21 mouse cellular contexts compared by ENCODE assay signal in genomic region chr4:147934134-147934533, GRCm38 (mm10). TPM values are rescaled to one million over a fixed set of nuclear protein-coding genes. Genes with fewer than 3 reads are reported as not detected.
DNase-seq lines count a peak whose midpoint lies in the region; ATAC-seq and TF ChIP-seq lines count a peak whose summit lies in the region.
"Had no signal": no experiment of that assay in that cellular context is flagged by ENCODE, and none has a peak within 500 bp of the region (broad histone marks: within the 10 kb centered on the region; RNA-seq: fewer than 3 reads in every experiment).

No protein-coding gene starts in this region.

- H3K4me3 ChIP-seq in heart, embryonic 10.5 days: no peak overlapping the region
- no peak overlapping the region for H3K4me3 ChIP-seq in kidney, postnatal 0 days (replicated peaks; ENCODE audit: low read depth, low read length)
- no peak overlapping the region for H3K4me3 ChIP-seq in embryonic facial prominence, embryonic 15.5 days (replicated peaks)
- H3K4me3 ChIP-seq in limb, embryonic 11.5 days (ENCODE audit: low read depth, low read length): no peak overlapping the region
- H3K4me3 ChIP-seq: erythroblast, embryonic 14.5 days; forebrain, embryonic 15.5 days; hindbrain, embryonic 13.5 days; midbrain, embryonic 15.5 days had no signal

- 44% methylated on average over 3 of the region's 3 CpGs for WGBS in heart, embryonic 10.5 days
- WGBS in kidney, postnatal 0 days: 39% methylated on average over 3 of the region's 3 CpGs
- 36% methylated on average over 3 of the region's 3 CpGs for WGBS in embryonic facial prominence, embryonic 15.5 days
- WGBS in limb, embryonic 11.5 days: 45% methylated on average over 3 of the region's 3 CpGs

- ATAC-seq in kidney, postnatal 0 days (replicated peaks; ENCODE audit: low FRiP score, low read depth): no peak
- ATAC-seq in embryonic facial prominence, embryonic 15.5 days (ENCODE audit: insufficient number of reproducible peaks, low FRiP score, low TSS enrichment, low read depth): no peak
- ATAC-seq in limb, embryonic 11.5 days (ENCODE audit: insufficient number of reproducible peaks, low FRiP score, low TSS enrichment, low read depth): no peak
- ATAC-seq: forebrain, embryonic 15.5 days; intestine, embryonic 16.5 days; midbrain, embryonic 15.5 days had no signal

- H3K9me3 ChIP-seq in heart, embryonic 10.5 days: no peaks in the 10 kb centered on the region
- no peaks in the 10 kb centered on the region for H3K9me3 ChIP-seq in kidney, postnatal 0 days (replicated peaks; ENCODE audit: low read length)
- H3K9me3 ChIP-seq in embryonic facial prominence, embryonic 15.5 days (replicated peaks): no peaks in the 10 kb centered on the region
- H3K9me3 ChIP-seq in limb, embryonic 11.5 days (ENCODE audit: control insufficient read depth, low read length): no peaks in the 10 kb centered on the region
- H3K9me3 ChIP-seq: forebrain, embryonic 15.5 days; hindbrain, embryonic 13.5 days; midbrain, embryonic 15.5 days had no signal

- H3K4me2 ChIP-seq in kidney, postnatal 0 days (ENCODE audit: low read length): peak overlapping the region; percentile 2; the same call in 1 of the 2 replicates
- peak overlapping the region; percentile 6; the same call in 1 of the 2 replicates for H3K4me2 ChIP-seq in embryonic facial prominence, embryonic 15.5 days (replicated peaks)
- no peak overlapping the region for H3K4me2 ChIP-seq in limb, embryonic 11.5 days (ENCODE audit: low read depth, severe bottlenecking)
- H3K4me2 ChIP-seq: forebrain, embryonic 15.5 days; hindbrain, embryonic 13.5 days; lung, embryonic 14.5 days; midbrain, embryonic 15.5 days had no signal

- peaks cover 41% of the 10 kb centered on the region for H3K4me1 ChIP-seq in heart, embryonic 10.5 days
- peaks cover 23% of the 10 kb centered on the region; the same call in 1 of the 2 replicates for H3K4me1 ChIP-seq in kidney, postnatal 0 days (replicated peaks; ENCODE audit: insufficient read depth, low read length)
- H3K4me1 ChIP-seq in embryonic facial prominence, embryonic 15.5 days: peaks cover 64% of the 10 kb centered on the region
- peaks cover 14% of the 10 kb centered on the region for H3K4me1 ChIP-seq in limb, embryonic 11.5 days (ENCODE audit: control insufficient read depth, insufficient read depth, low read length)

- peak; percentile 97 for DNase-seq in heart, adult 11 months
- no peak for DNase-seq in heart, embryonic 10.5 days (ENCODE audit: low spot score)
- DNase-seq in kidney, postnatal 0 days (ENCODE audit: low spot score): no peak
- no peak for DNase-seq in kidney, adult 11 months
- DNase-seq in limb, embryonic 11.5 days (ENCODE audit: low spot score): no peak
- no peak for DNase-seq in thymus, postnatal 14 days
- no peak for DNase-seq in thymus, adult 18-20 months
- DNase-seq: cerebellum, postnatal 10 days; embryo, embryonic 11 days; left cerebral cortex, postnatal 4 days; lung, embryonic 14.5 days had no signal

- no peak overlapping the region for H3K27ac ChIP-seq in heart, embryonic 10.5 days
- H3K27ac ChIP-seq in kidney, postnatal 0 days: peak overlapping the region; percentile 25; the same call in 1 of the 2 replicates
- H3K27ac ChIP-seq in embryonic facial prominence, embryonic 15.5 days (replicated peaks): no peak overlapping the region
- no peak overlapping the region for H3K27ac ChIP-seq in limb, embryonic 11.5 days (replicated peaks; ENCODE audit: low read depth, low read length)
- H3K27ac ChIP-seq: forebrain, embryonic 15.5 days; hindbrain, embryonic 13.5 days; midbrain, embryonic 15.5 days had no signal

- H3K27me3 ChIP-seq in heart, embryonic 10.5 days (ENCODE audit: insufficient read depth, poor library complexity, severe bottlenecking): 0 out of 2 replicates have a peak, but pooled peaks cover 4% of the 10 kb centered on the region
- H3K27me3 ChIP-seq in kidney, postnatal 0 days (ENCODE audit: insufficient read depth, low read length): no peaks in the 10 kb centered on the region
- no peaks in the 10 kb centered on the region for H3K27me3 ChIP-seq in embryonic facial prominence, embryonic 15.5 days
- no peaks in the 10 kb centered on the region for H3K27me3 ChIP-seq in limb, embryonic 11.5 days (ENCODE audit: control insufficient read depth, insufficient read depth, low read length)
- H3K27me3 ChIP-seq: forebrain, embryonic 15.5 days; midbrain, embryonic 15.5 days had no signal

- no peak for TF ChIP-seq CTCF in kidney, postnatal 0 days (IDR thresholded peaks at IDR 0.05; ENCODE audit: low read depth)

- H3K9ac ChIP-seq in kidney, postnatal 0 days (ENCODE audit: low read depth, low read length): peak overlapping the region; percentile 32; the same call in 1 of the 2 replicates
- no peak overlapping the region for H3K9ac ChIP-seq in embryonic facial prominence, embryonic 15.5 days
- H3K9ac ChIP-seq in limb, embryonic 11.5 days (ENCODE audit: low read length): 0 out of 2 replicates have a peak overlapping the region, but pooled peaks have one; percentile 17
- H3K9ac ChIP-seq: forebrain, embryonic 15.5 days; hindbrain, embryonic 13.5 days; lung, embryonic 14.5 days; midbrain, embryonic 15.5 days had no signal

- H3K36me3 ChIP-seq in heart, embryonic 10.5 days: peaks cover 30% of the 10 kb centered on the region
- H3K36me3 ChIP-seq in kidney, postnatal 0 days (ENCODE audit: insufficient read depth, low read length): no peaks in the 10 kb centered on the region
- peaks cover 30% of the 10 kb centered on the region for H3K36me3 ChIP-seq in embryonic facial prominence, embryonic 15.5 days
- no peaks in the 10 kb centered on the region for H3K36me3 ChIP-seq in limb, embryonic 11.5 days (ENCODE audit: control insufficient read depth, insufficient read depth, low read length)
- H3K36me3 ChIP-seq: forebrain, embryonic 15.5 days; hindbrain, embryonic 13.5 days; midbrain, embryonic 15.5 days had no signal

RNA-seq across cellular contexts. Expression of gene Plod1, which starts 2.4 kb away (rescaled TPM):
- polyA plus RNA-seq in heart, embryonic 10.5 days (2016; fragmentation: Nextera tagmentation; extraction: Ambion mirVana): 40.8 and 44.9 TPM in 2 replicates
- 38.1 and 38.2 TPM in 2 replicates for polyA plus RNA-seq in kidney, postnatal 0 days (2015; fragmentation: Nextera tagmentation; extraction: Ambion mirVana)
- polyA plus RNA-seq in embryonic facial prominence, embryonic 15.5 days (2015; fragmentation: Nextera tagmentation; extraction: Ambion mirVana): 92.0 and 93.3 TPM in 2 replicates
- polyA plus RNA-seq in limb, embryonic 11.5 days (2014; fragmentation: Nextera tagmentation; extraction: Ambion mirVana): 39.0 and 40.9 TPM in 2 replicates

RNA-seq across cellular contexts. Expression of gene 2510039O18Rik, which starts 6.6 kb away (rescaled TPM):
- polyA plus RNA-seq in heart, embryonic 10.5 days (2016; fragmentation: Nextera tagmentation; extraction: Ambion mirVana): 13.6 and 18.5 TPM in 2 replicates
- 17.0 and 21.1 TPM in 2 replicates for polyA plus RNA-seq in kidney, postnatal 0 days (2015; fragmentation: Nextera tagmentation; extraction: Ambion mirVana)
- polyA plus RNA-seq in embryonic facial prominence, embryonic 15.5 days (2015; fragmentation: Nextera tagmentation; extraction: Ambion mirVana): 20.6 and 22.0 TPM in 2 replicates
- 17.4 and 19.7 TPM in 2 replicates for polyA plus RNA-seq in limb, embryonic 11.5 days (2014; fragmentation: Nextera tagmentation; extraction: Ambion mirVana)

RNA-seq across cellular contexts. Expression of gene Mfn2, which starts 29.6 kb away (rescaled TPM):
- 65.7 and 126 TPM in 2 replicates for polyA plus RNA-seq in heart, embryonic 10.5 days (2016; fragmentation: Nextera tagmentation; extraction: Ambion mirVana)
- polyA plus RNA-seq in kidney, postnatal 0 days (2015; fragmentation: Nextera tagmentation; extraction: Ambion mirVana): 28.9 and 33.8 TPM in 2 replicates
- polyA plus RNA-seq in embryonic facial prominence, embryonic 15.5 days (2015; fragmentation: Nextera tagmentation; extraction: Ambion mirVana): 38.6 and 39.4 TPM in 2 replicates
- polyA plus RNA-seq in limb, embryonic 11.5 days (2014; fragmentation: Nextera tagmentation; extraction: Ambion mirVana): 20.7 and 23.7 TPM in 2 replicates

RNA-seq across cellular contexts. Expression of gene Nppb, which starts 51.5 kb away (rescaled TPM):
- 124 and 308 TPM in 2 replicates for polyA plus RNA-seq in heart, embryonic 10.5 days (2016; fragmentation: Nextera tagmentation; extraction: Ambion mirVana)
- polyA plus RNA-seq in kidney, postnatal 0 days (2015; fragmentation: Nextera tagmentation; extraction: Ambion mirVana): not detected in 2 replicates
- polyA plus RNA-seq in embryonic facial prominence, embryonic 15.5 days (2015; fragmentation: Nextera tagmentation; extraction: Ambion mirVana): 0.37 and 0.44 TPM in 2 replicates
- not detected in 2 replicates for polyA plus RNA-seq in limb, embryonic 11.5 days (2014; fragmentation: Nextera tagmentation; extraction: Ambion mirVana)
- polyA plus RNA-seq: erythroblast, embryonic 14.5 days; forebrain, embryonic 15.5 days; gonadal fat pad, adult 2 months; intestine, embryonic 16.5 days; large intestine, adult 2 months; lung, embryonic 14.5 days; midbrain, embryonic 15.5 days; small intestine, adult 2 months; urinary bladder, adult 2 months had no signal
